Mouse (Mus musculus): ENCODE results near the gene Slc37a1.

DNA sequence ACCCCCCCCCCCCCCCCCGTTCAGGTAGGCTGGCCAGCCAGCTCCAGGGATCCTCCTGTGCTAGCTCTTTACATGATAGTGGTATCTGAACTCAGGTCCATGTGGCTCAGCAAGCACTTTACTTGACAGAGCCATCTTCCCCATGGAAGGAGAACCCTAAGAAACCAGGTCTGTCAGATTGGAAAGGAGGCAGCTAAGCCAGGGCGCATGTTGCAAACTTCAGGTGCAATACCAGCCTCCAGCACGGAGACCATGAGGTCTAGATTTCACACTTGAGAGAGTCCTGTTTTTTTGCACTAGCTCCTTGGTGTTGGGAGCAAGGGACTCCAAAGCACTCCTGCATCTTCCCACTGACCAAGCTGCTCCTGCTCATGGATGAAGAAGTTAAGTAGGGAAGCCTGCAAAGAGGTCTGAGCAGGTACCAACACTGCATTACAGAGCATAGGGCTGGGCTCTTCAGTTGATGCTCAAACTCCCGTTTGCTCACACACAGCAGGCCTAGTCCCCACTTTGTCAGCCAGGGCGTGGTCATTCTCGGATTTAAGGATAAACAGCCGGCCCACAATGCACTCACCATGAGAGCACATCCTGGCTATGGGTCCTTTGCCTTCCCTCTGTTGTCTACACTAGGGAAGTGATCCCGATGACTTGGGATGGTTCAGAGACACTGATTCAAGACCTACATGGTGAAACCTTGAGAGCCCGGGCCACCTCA lies 10.2 kb upstream of the Slc37a1 start:
- TF ChIP-seq CTCF (IDR thresholded peaks at IDR 0.05; ENCODE audit: control insufficient read depth, insufficient read depth, insufficient replicate concordance, low read depth, low read length) (no peak), POLR2A (IDR thresholded peaks at IDR 0.05; ENCODE audit: control insufficient read depth, low read depth, low read length) (no peak; the same call in 1 of the 2 replicates)

Data from testis, adult 2 months (tissue).